Mouse (Mus musculus) frontal cortex, postnatal 36 days (tissue): ENCODE data around the gene Immt.

Source experiments
- DNase-seq, 2 experiments: peaks; one replicate each; pipeline ENCODE4 v3.0.0; 2022; ENCODE audit warnings: low spot score in 2 of 2

The Immt gene

DNA sequence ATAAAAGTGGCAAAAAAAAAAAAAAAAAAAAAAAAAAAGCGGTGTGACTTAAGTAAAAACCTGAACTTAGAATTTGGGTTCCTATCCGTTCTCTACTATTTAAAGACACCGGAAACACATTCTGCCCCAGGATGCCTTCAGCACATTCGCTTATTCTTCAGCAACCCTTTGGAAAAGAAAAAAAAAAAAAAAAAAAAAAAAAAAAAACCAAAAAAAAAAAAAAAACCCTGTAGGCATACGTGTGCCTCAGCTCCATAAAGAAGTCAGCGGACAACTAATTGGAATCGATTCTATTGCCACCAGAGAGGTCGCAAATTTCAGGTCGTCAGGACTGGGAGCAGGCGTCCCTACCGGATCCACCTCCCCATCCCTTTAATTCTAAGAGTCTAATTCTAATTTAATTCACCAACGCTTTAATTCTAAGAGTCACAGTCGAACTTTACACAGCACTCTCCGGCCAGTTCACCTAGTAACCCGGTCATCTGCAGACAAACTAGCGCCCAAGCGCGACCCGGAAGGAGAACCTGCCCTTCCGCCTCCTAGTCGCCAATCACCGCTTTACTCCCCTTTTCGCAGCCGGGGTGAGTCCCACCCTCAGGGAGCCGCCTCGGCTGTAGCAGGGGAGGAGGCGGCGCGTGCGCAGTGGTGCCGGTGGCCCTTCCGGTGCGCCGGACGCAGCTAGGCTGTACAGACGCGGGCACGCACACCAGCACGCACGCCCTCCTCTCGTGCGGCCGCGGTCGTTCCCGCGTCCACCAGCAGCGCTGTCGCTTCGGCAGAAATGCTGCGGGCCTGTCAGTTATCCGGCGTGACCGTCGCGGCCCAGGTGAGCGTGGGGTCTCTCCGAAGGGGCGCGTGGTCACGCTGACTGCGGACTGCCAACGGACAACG lies at the start of gene Immt:
Gene Immt, plus strand, starts transcription at position 642 of the 891 bp plus-strand sequence.
- peak; percentile 96 to 97 for DNase-seq

DNA sequence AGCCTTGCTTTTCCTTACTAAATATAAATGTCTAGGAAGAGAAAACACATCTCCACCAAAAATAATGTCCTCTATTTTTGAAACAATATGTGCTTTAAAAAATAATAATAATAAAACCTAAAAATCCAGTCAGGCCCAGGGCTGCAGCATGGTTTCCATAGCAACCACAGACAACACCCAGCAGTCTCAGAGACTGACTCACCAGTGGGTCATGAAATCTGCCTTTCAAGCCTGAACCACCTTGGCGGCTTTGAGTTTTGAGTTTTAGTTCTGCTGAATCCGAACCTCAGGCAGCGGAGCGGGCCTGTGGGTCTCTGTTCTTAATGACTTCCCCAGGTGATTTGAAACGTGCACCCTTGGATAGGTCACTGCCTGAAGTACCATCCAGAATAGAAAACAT lies 48.0 kb upstream of the Immt start:
- DNase-seq = peak in 1 of 2 experiments; percentile 28

DNA sequence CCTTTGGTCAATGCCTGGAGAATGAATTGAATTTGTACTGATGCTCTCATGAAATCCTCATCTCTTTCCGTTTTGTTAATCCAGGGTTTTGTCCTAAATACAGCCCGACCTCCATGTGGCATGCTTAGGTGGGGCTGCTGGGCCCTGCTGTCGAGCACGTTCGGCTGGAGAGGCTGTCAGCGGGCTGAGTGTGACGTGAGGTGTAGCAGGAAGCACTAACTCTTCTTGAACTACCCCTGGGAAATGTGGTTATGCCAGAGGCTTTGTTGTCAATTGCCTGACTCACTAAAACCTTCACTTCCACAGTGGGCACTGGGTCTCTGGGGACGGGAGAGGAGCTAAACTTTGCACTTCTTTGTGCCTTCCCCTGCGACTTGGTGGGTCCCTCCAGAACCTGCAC lies 42.8 kb upstream of the Immt start:
- DNase-seq = no peak

DNA sequence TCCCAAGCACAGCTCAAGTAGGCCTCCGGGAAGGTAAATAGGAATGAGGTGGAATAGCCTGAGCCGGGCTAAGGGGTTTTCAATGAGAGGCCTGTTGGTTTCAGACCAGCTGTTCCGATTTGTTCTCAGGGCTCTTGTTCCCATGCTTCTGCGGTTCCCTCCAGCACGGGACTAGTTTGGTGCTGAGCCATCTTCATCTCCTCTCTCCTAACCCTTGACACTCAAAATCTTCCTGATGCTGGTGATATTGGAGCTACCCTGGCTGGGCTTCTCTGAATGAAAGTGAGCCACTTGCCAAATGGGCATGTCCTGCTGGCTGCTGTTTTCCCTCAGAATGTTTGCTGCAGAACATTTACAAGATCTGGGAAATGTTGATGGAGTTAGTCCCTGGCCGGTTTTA lies 39.4 kb upstream of the Immt start:
- DNase-seq = no peak

DNA sequence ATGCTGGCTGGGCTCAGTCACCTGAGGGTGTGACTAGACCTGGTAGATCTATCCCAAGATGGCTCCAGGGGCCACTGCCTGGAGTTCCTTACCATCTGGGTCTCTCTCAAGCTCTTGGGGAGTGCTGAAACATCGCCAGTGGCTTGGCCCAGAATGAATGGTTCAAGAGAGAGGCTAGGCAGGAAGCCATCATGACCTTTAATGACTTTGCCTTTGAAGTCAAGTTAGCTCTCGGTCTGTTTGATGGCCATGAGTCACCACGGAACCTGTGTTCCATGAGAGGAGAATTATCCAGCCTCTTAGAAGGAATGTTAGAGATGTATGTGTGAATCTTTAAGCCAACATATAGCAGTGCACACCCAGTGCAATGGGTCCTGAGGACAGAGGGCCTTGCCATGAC lies 31.7 kb upstream of the Immt start:
- no peak for DNase-seq

DNA sequence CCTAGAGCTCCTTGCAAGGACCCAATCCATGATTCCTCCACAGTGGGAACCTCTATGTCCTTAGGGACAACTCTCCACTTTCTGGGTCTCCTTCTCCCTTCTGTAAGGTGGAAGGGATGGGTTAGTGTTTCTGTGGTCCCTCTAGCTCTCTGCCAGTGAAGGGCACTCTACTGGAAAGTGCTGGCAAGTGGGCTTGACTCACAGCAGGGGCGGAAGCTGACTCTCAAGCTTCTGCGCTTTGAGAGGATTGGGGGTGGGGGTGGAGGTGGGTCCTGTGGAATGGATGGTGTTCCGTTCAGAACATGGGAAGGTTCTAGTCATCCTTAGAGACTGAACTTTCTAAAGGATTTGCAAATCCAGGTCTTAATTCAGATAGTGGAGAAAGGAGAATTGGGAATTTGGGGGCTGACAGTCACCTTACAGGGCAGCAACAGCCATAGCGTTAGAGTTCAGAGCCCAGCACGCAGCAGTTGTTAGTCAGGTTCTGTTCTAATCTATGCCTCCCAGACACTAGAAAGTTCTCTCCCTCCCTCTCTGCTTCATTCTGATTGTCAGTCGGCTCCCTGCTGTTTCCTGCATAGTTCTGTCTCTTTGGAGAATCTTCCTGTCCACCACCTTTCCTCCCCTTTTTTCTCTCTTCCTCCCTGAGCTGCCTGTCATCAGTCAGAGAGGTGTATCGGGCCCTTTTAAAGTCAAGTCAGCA lies 30.0 kb upstream of the Immt start:
- DNase-seq = no peak

DNA sequence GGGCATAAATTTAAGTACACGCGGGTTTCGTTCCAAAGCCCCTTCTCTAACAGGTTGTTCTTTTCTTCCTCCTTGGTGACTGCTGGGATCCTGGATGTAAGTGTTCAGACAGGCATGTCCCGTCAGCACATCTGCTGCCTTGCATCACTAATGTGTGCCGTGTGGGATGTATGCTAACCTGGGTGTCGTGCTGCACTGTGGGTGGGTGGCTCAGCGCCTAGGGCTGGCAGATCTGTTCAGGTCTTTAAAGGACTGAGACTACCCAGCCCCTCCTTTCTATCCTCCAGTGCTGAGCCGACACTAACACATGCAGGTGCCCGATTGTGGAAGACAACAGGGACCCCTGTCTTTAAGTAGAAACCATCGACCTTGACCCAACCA lies 29.4 kb upstream of the Immt start:
- peak; percentile 68 to 79 for DNase-seq

DNA sequence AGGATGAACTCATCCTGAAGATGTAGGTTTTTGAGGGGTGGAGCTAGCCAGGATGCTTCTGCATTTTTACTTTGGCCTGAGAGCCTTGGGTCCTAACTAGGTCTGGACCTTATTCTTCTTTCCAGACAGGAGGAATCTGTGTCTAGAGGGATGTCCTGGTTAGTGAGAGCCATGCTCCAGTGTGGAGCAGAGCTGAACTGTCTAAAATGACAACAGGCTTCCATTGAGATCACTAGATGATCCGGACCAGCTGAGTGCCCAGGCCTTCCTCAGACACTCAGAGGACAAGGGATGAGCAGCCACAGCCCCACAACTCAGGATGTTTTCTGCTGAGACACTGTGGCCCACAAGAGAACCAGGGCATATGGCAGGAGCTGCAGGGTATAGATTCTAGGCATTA lies 27.5 kb upstream of the Immt start:
- DNase-seq = no peak

DNA sequence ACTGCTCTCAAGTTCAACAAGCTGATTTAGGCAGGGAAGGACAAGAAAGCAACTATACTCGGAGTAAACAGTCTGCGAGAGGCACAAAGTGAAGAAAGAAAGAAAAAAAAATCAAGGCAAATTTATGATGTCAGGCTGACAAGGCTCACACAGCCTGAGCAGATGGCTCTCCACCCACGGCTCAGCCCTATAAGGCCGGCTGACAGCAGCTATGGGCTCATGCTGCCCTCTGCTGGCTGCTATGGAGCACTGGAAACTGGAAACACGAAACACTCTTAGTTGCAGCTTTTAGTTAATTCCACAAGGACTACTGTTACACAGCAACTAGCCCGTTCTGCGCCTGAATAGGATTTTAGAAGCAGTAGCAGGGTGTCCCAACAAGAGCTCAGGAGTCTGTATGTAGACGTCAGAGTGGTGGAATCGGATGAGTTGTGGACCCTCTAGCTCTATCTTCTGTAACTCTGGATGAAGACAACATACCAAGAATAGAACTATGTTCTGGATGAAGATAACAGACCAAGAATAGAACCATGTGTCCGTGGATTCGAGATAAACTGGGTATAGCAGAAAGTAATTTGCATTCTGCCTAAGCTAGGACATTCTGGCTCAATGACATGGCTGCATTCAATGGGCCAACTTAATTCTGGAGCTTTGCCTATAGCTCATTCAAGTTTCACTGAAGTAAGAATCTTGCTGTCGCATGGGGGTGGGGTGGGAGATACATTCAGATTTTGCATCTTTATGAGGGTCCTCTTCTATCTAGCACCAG lies 26.9 kb upstream of the Immt start:
- DNase-seq = peak; percentile 64 to 82

DNA sequence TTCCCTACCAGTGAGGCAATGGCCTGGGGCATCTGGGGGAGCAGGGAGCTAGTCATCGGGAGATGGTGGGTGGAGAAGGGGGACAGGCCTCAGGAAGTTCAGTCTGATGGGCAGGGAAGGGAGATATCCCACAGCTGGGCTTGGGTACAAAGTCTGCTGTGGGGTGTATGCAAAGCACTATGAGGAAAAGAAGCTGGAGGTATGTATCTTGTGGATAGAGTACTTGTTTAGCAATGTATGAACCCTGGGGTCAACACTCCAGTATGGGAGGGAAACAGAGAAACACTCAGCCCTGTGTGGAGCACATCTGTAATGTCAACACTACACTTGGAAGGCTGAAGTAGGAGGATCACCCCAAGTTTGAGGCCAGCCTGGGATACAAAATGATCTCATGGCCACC lies 24.4 kb upstream of the Immt start:
- no peak for DNase-seq

DNA sequence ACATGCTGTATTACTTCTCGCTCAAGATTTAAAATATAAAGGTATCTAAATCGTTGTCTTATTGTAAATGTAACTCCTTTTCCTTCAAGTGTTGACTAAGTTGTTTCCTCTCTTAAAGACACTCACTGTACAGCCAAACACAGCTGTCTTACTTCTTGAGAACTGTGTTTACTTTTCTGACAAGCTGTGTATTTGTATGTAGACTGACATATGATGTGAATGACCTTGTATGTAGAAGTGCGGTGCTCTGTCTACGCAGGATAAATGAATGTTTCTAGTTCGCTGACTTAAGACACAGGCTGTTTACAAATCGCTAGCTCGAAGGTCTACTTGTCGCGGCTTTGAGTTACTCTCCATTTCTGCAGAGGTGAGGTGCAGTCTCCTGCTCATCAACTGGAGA lies 21.2 kb upstream of the Immt start:
- no peak for DNase-seq

DNA sequence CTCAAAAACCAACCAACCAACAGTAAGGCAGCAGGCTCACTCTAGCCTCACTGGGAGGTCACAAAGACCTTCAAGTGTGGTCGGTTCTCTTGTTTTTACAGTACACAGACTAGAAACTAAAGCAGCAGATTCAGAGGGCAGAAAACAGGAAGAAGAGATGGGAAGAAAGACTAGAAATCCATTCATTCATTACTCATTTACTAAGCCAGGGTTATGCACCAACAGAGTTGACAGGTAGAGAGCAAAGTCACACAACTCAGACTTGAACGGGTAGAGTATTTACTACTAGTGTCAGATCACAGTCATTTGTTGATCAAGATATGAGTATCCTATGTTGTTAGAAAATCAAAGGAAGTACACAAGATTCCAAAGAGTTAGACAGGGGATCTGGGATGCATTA lies 18.3 kb upstream of the Immt start:
- no peak for DNase-seq

DNA sequence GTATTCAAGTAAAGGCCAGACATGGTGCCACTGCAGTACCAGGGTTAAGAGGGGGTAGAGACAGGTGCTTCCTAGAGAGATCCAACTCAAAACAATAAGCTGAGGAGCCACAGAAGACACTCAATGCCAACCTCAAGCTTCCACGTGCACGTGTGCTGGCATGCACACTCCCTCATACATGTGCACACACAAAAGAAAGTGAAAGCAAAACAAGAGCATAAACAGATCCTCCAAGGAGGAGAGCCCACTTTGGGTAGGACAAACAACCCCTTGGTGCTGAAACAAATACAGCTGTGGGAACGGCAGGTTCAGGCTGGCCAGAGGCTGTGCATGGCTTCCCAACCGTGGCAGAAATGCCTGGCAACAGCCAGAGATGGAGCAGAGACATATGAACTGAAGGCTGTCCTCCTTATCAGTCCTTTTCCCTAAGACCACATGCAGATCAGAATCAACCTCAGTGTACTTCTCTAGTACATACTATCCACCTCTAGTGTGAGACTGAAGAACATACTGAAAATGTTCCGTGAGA lies 11.3 kb upstream of the Immt start:
- DNase-seq = no peak

DNA sequence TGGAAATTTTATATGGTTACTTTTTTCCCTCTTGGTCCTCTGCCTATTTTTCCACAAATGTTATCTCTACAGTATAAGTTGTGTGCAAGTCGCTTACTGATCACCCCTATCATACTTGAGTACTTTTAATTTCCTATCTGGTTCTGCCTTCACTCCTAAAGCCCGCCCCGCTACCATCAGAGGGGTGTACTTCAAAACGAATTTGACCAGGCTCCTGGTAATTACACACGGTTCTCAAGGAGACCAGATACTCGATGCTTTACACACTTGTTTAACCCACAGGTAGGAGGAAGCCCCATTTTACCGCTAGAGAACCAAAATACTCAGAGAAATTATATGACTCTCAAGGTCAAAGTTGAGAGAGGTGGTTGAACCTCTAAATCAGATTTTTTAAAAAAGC lies 8.0 kb upstream of the Immt start:
- no peak for DNase-seq

DNA sequence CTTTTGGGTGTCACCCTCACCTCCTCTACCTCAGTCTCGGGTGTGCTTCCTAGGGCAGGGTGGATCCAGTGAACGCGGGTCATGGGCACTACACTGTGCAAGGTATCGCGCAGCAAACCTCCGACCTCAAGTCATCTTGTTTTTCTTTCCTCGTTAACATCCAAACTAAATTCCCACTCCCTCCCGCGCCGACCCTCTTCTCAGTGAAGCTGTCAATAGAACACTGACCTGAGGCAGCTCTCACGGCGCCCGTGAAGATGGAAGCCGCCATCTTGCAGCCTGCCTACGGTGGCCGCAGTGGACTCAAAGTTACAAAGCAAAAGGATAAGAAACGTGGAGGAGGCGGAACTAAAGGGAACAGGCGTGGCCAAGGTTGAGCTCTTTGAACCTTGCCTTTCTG lies 7.6 kb upstream of the Immt start:
- peak; percentile 90 to 94 for DNase-seq

DNA sequence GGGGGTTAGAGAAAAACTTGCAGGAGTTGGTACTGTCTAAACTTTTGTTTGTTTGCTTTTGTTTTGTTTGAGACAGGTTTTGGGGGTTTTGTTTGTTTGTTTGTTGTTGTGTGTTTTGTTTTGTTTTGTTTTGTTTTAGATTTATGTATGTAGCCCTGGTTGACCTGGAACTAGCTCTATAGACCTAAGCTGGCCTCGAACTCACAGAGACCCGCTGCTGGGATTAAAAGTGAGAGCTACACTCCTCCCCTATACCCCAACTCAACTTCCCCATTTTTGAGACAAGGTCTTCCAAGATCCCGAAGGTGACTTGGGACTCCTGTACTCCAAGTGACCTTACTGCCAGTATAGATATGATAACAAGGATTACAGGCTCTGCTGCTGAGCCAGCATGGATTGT lies 7.2 kb upstream of the Immt start:
- DNase-seq = no peak

DNA sequence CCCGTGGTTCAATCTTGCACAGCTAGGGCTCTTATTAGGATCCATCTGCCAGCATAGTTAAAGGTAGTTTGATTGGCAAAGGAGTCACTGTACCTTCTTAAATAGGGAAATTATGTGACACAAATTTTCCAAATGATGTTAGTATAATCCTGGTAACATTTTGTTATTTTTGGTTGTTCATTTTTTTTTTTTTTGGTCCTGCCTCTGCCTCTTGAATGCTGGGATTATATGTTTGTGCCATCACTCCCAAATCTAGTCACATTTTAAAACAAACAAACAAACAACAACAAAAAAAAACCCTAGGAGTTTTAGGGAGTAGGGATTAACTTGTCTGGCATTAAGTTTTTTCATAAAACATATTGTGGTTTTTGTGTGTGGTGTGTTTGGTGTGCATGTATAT lies 4.3 kb upstream of the Immt start, which contains the start of gene Mrpl35:
Gene Mrpl35, minus strand, starts transcription at position 101 of the 400 bp plus-strand sequence.
- DNase-seq = no peak

DNA sequence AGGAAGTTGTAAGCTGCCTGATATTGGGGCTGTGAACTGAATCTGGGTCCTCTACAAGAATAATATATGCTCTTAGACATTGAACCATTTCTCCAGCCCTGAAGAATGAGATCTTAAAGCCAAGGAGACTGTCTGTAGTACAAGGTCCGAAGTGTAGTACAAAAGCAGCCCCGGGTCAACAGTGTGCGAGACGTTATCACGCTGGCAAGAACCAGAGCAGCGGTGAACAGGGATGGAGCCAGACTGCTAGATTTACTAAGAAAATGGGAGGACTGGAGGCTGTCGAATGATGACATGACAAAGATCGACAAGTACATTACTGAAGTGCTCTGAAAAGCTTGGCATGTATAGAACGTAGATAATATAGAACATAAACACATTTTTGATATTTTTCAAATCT lies 1.4 kb upstream of the Immt start:
- DNase-seq = no peak

DNA sequence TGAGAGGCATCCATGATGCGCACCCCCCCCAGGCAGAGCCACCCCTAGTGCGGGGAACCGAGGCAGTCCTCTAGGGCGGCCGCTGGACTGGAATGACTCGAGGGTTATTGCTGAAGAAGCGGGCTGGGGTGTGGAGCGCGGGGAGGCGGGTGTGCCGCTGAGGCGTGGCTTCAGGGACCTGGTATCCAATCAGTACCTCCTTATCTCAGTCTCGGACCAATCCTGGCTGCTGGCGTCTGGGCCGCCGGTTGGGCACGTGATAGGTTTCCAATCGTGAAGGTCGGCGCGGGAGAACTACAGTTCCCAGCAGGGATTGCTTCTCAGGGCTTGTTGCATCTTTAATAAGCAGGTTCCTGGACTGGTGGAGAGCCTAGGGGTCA lies 440 bp downstream of the Immt start:
- peak; percentile 94 to 98 for DNase-seq

DNA sequence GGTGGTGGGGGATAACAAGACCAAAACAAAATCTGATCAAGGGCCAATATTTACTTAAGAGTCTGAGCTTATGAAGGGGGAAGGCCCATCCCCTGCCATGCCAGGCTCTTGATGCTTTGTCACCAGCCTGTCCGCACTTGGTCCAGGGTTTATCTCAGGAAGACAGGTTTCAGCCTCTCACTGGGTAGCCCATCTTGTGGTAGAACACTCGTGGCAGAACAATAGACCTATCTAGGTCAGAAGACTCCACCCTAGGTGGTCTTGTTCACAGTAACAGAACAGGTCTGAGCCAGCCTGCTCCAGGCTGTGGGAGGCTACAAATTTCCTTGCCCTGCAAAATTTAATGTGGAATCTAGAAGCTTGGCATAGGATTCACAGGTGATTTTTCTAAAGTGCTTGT lies 5.7 kb downstream of the Immt start:
- no peak for DNase-seq

DNA sequence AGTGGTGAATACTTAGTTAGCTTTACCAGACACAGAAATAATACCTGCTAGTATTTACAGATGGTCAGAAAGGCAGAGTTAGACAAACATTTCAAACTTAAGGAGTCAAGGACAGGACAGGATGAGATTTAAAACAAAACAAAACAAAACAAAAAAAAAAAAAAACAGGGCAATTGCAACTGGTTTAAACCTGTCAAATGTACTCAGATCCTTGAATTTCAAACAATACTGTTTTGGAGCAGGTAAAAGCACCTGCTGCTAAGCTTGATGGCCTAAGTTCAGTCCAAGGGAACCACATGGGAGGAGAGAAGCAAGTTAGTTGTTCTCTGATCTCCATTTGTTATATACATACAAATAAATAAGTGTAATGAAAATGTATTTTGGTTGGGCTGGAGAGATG lies 8.7 kb downstream of the Immt start:
- DNase-seq = no peak

DNA sequence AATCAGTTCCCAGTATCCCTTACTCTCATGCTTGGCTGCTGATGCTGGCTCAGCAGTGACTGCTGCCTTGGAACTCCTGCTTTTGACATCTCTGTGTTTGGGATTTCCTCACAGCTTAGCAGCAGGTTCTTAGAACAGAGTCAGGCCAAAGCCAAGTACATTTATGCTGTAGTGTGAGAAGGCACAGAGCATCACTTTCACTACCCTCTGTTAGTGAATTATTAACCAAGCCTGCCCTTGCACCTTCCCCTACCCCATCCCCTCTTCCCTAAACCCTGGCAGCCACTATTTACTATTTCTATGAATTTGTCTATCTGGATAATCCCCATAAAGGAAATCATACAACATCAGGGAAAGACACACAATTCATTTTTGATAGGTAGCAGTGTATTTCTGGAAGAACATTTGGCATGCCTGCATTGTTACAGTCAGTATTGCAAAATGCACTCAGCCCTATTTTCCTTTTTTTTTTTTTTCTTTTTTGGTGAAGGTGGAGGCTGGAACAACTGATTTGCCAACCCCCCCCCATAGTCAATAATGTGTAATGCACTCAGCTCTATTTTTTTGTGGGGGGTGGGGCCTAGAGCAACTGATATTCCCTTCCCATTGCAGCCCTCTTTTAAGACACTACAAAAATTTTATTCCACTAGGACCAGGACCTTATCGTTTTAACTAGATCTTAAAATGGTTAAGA lies 9.6 kb downstream of the Immt start:
- no peak for DNase-seq
